Mouse (Mus musculus) hindbrain, embryonic 10.5 days (tissue): Measurements from ENCODE around the gene Ap1g2. TPM values are rescaled to one million over a fixed set of nuclear protein-coding genes. Genes with fewer than 3 reads are reported as not detected.
A peak's percentile ranks its signal among the peaks of the same experiment; 100 is the strongest.

Source experiments
- DNase-seq: peaks from one replicate; pipeline ENCODE4 v3.0.0-alpha.2; 2017; ENCODE audit warnings: low spot score
- H3K27ac ChIP-seq: fragments of 300-500 bp; sonication (generic); 2 replicates; pipeline ENCODE4 v1.5.1; 2016; ENCODE audit warnings: mild to moderate bottlenecking, moderate library complexity
- H3K27me3 ChIP-seq: fragments of 300-500 bp; sonication (generic); 2 replicates; pipeline ENCODE4 v1.6.1; 2016; ENCODE audit warnings: mild to moderate bottlenecking; ENCODE audit not compliant: poor library complexity, insufficient read depth, severe bottlenecking
- H3K36me3 ChIP-seq: fragments of 300-500 bp; sonication (generic); 2 replicates; pipeline ENCODE4 v1.6.1; 2016; ENCODE audit warnings: mild to moderate bottlenecking, moderate library complexity
- H3K4me1 ChIP-seq: fragments of 300-500 bp; sonication (generic); replicated peaks from 2 replicates; pipeline ENCODE4 v1.6.1; 2016; ENCODE audit warnings: mild to moderate bottlenecking
- H3K4me3 ChIP-seq: fragments of 300-500 bp; sonication (generic); 2 replicates; pipeline ENCODE4 v1.5.1; 2016; ENCODE audit warnings: mild to moderate bottlenecking, moderate library complexity
- H3K9me3 ChIP-seq: fragments of 300-500 bp; sonication (generic); 2 replicates; pipeline ENCODE4 v1.6.1; 2016; ENCODE audit warnings: mild to moderate bottlenecking, moderate library complexity
- WGBS: fragments of 180-500 bp; shearing (Covaris S2); methylation state at CpG from one replicate; pipeline ENCODE4 v1.1.7; 2016; 5-methylcytosine and 5-hydroxymethylcytosine counted together
- polyA plus RNA-seq: library from polyadenylated mRNA; unstranded; fragments of >200 nt; fragmentation: Nextera tagmentation; extraction: Ambion mirVana; gene quantifications from 2 replicates; pipeline ENCODE4 v1.2.1, GENCODE M21; 2016

Ap1g2 gene
- polyA plus RNA-seq, 1 experiment from 2014 or later: 14.5 TPM

DNA sequence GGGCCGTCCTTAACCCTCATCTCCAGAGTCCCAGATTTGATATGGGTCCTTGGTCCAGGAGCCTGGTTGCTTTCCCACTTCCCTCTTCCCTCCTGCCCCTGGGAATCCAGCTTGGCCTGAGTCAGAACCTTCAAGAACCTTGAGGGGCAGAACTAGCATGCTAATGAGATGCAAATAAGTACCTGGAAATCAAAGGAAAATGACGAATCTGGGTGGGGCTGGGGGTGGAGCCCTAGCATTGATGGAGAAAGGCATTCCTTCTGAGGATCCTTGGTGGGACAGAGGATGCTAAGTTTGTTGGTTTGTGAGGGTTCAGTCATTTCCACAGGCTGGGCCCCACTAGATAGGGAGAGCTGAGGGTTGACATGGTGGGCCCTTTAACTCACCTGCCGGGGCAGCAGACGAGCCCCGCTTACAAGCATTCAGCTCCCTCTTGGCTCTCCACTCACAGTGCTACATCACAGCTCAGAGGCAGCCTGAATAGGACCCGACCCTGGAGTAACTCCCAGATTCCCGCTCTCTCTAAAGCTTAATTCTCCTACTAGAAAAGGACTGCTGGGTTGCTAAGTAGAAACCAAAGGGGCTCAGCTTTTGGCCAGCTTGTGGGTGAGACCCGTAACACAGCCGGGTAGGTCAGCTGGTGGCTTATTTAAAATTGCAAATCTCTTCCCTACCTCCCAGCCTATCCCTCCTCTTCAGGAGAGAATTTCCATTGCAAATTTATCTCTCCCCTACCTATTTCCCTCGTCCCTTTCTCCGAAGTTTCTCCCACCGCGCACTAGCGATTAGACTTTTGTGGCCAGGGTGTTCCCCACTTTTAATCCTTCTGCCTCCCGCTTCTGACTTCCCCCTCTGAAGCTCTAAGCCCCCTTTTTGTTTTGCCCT lies 28.7 kb downstream of the Ap1g2 start:
- H3K4me3 ChIP-seq: peak overlapping the region; percentile 38; the same call in 1 of the 2 replicates
- H3K4me1 ChIP-seq: peaks cover 39% of the 10 kb centered on the region
- H3K27ac ChIP-seq: no peak overlapping the region
- H3K36me3 ChIP-seq: peaks cover 25% of the 10 kb centered on the region
- no peak for DNase-seq
- no peaks in the 10 kb centered on the region for H3K9me3 ChIP-seq
- peaks cover 34% of the 10 kb centered on the region for H3K27me3 ChIP-seq
- WGBS: 13% methylated on average over 15 of the region's 15 CpGs

DNA sequence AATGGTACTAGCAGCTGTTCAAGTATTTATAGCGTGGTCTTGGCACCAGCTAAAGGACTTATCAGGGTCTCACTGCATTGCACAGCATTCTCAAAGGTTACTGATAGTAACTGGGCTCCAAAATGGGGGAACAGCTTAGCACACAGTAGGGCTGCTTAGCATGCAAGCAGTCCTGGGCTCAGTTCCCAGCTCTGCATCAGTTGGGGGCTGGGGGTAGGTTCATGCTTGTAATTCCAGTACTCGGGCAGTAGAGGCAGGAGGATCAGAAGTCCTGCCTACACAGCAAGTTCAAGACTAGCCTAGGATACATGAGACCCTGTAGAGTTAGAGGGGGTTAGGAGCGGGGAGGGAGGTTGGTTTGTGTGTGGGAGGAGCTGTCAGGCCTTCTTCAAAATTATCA lies 29.4 kb downstream of the Ap1g2 start:
- 61% methylated on average over 3 of the region's 3 CpGs for WGBS
- Histone ChIP-seq H3K4me3 (no peak overlapping the region), H3K27ac (no peak overlapping the region), H3K36me3 (peaks cover 32% of the 10 kb centered on the region), H3K4me1 (peaks cover 46% of the 10 kb centered on the region), H3K9me3 (no peaks in the 10 kb centered on the region), H3K27me3 (peaks cover 42% of the 10 kb centered on the region)
- DNase-seq: no peak

- WGBS: 66% methylated on average over 6 of the region's 6 CpGs
- H3K4me1 ChIP-seq: peaks cover 52% of the 10 kb centered on the region
- H3K27me3 ChIP-seq: peaks cover 49% of the 10 kb centered on the region
Measured at GRCm38 (mm10) chr14:55076224-55076623, 30.2 kb downstream of the Ap1g2 start.

DNA sequence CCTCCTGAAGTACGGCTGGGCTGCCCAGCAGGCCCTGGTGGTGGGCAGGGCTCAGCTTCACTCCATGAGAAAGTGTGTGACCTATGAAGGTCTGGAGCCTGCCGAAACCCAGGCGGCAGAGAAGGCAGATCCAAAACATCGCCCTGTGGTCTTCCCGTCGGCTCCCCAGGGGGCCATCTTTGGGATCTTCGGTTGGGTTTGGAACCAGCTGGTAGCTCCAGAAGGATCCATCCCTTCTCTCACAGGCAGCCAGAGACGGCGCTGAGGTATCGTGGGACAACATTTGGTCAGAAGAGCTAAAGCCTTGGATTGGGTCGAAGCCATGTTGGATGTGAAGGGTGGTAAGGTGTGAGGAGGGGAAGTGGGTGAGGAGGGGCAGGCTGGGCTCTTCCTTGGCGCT lies 32.0 kb downstream of the Ap1g2 start:
- no peak overlapping the region for H3K27ac ChIP-seq
- no peak for DNase-seq
- WGBS: 93% methylated on average over 12 of the region's 12 CpGs
- no peak overlapping the region for H3K4me3 ChIP-seq
- no peaks in the 10 kb centered on the region for H3K9me3 ChIP-seq
- H3K4me1 ChIP-seq: peaks cover 50% of the 10 kb centered on the region
- H3K27me3 ChIP-seq: peaks cover 57% of the 10 kb centered on the region
- peaks cover 57% of the 10 kb centered on the region for H3K36me3 ChIP-seq

More at GRCm38 (mm10) chr14:55076224-55076623, 30.2 kb downstream of the Ap1g2 start:
- Histone ChIP-seq H3K36me3 (peaks cover 40% of the 10 kb centered on the region), H3K9me3 (no peaks in the 10 kb centered on the region), H3K27ac (no peak overlapping the region), H3K4me3 (no peak overlapping the region)
- DNase-seq: no peak

GRCm38 (mm10) chr14:55071756-55072155 lies 34.6 kb downstream of the Ap1g2 start:
- peaks cover 24% of the 10 kb centered on the region for H3K4me1 ChIP-seq
- no peaks in the 10 kb centered on the region for H3K9me3 ChIP-seq
- H3K27ac ChIP-seq: 0 out of 2 replicates have a peak overlapping the region, but pooled peaks have one; percentile 19
- peak overlapping the region; percentile 13 for H3K4me3 ChIP-seq
- H3K27me3 ChIP-seq: peaks cover 33% of the 10 kb centered on the region
- DNase-seq: no peak
- WGBS: 27% methylated on average over 19 of the region's 19 CpGs
- H3K36me3 ChIP-seq: peaks cover 84% of the 10 kb centered on the region

DNA sequence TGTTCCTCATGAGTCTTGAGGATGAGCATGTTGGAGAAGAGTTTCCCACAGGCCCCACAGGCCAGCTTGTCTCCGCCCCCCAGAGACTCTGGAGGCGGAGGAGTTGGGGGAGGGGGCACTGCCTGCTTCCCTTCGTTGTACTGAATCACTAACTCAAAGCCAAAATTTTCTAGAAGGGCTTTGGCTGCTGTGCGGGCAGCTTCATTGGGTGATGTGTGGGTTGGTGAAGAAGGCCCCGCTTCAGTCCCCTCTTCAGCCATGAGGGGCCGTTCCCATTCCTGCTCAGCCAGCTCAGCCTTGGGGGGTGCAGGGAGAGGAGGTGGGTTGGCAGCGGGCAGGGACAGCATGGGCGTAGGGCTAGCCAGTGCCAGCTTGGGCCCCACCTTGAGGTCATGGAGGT lies 40.4 kb downstream of the Ap1g2 start:
- no peak for DNase-seq
- WGBS: 91% methylated on average over 8 of the region's 8 CpGs
- H3K27me3 ChIP-seq: peaks cover 32% of the 10 kb centered on the region
- peaks cover 80% of the 10 kb centered on the region for H3K36me3 ChIP-seq
- H3K9me3 ChIP-seq: no peaks in the 10 kb centered on the region
- H3K27ac ChIP-seq: no peak overlapping the region
- H3K4me3 ChIP-seq: no peak overlapping the region
- peaks cover 32% of the 10 kb centered on the region for H3K4me1 ChIP-seq

- H3K9me3 ChIP-seq: no peaks in the 10 kb centered on the region
- no peak overlapping the region for H3K27ac ChIP-seq
- WGBS: 90% methylated on average over 13 of the region's 13 CpGs
- no peak for DNase-seq
- peaks cover 30% of the 10 kb centered on the region for H3K27me3 ChIP-seq
- no peak overlapping the region for H3K4me3 ChIP-seq
- peaks cover 33% of the 10 kb centered on the region for H3K4me1 ChIP-seq
- peaks cover 74% of the 10 kb centered on the region for H3K36me3 ChIP-seq
Measured at GRCm38 (mm10) chr14:55065391-55065790, 41.0 kb downstream of the Ap1g2 start.

GRCm38 (mm10) chr14:55064481-55065370 lies 41.7 kb downstream of the Ap1g2 start:
- WGBS: 75% methylated on average over 35 of the region's 35 CpGs
- no peak for DNase-seq

GRCm38 (mm10) chr14:55063581-55064381 lies 42.6 kb downstream of the Ap1g2 start:
- H3K9me3 ChIP-seq: no peaks in the 10 kb centered on the region
- H3K27me3 ChIP-seq: peaks cover 26% of the 10 kb centered on the region
- no peak overlapping the region for H3K27ac ChIP-seq
- no peak for DNase-seq
- peaks cover 38% of the 10 kb centered on the region for H3K4me1 ChIP-seq
- 88% methylated on average over 22 of the region's 22 CpGs for WGBS
- H3K4me3 ChIP-seq: no peak overlapping the region
- peaks cover 58% of the 10 kb centered on the region for H3K36me3 ChIP-seq

More at GRCm38 (mm10) chr14:55064481-55065370, 41.7 kb downstream of the Ap1g2 start:
- Histone ChIP-seq H3K36me3 (peaks cover 67% of the 10 kb centered on the region), H3K27ac (no peak overlapping the region), H3K9me3 (no peaks in the 10 kb centered on the region), H3K4me3 (no peak overlapping the region), H3K4me1 (peaks cover 37% of the 10 kb centered on the region), H3K27me3 (peaks cover 26% of the 10 kb centered on the region)

GRCm38 (mm10) chr14:55063117-55063516 lies 43.3 kb downstream of the Ap1g2 start:
- DNase-seq: no peak
- peaks cover 52% of the 10 kb centered on the region for H3K36me3 ChIP-seq
- no peak overlapping the region for H3K4me3 ChIP-seq
- H3K27me3 ChIP-seq: peaks cover 26% of the 10 kb centered on the region
- H3K4me1 ChIP-seq: peaks cover 38% of the 10 kb centered on the region
- H3K27ac ChIP-seq: 0 out of 2 replicates have a peak overlapping the region, but pooled peaks have one; percentile 13
- WGBS: 90% methylated on average over 5 of the region's 5 CpGs
- no peaks in the 10 kb centered on the region for H3K9me3 ChIP-seq

GRCm38 (mm10) chr14:55062626-55063025 lies 43.8 kb downstream of the Ap1g2 start:
- H3K27ac ChIP-seq: 0 out of 2 replicates have a peak overlapping the region, but pooled peaks have one; percentile 13
- peaks cover 38% of the 10 kb centered on the region for H3K4me1 ChIP-seq
- peaks cover 26% of the 10 kb centered on the region for H3K27me3 ChIP-seq
- DNase-seq: peak; percentile 34
- WGBS: 25% methylated on average over 17 of the region's 17 CpGs
- peak overlapping the region; percentile 6; the same call in 1 of the 2 replicates for H3K4me3 ChIP-seq
- H3K36me3 ChIP-seq: peaks cover 47% of the 10 kb centered on the region
- no peaks in the 10 kb centered on the region for H3K9me3 ChIP-seq

DNA sequence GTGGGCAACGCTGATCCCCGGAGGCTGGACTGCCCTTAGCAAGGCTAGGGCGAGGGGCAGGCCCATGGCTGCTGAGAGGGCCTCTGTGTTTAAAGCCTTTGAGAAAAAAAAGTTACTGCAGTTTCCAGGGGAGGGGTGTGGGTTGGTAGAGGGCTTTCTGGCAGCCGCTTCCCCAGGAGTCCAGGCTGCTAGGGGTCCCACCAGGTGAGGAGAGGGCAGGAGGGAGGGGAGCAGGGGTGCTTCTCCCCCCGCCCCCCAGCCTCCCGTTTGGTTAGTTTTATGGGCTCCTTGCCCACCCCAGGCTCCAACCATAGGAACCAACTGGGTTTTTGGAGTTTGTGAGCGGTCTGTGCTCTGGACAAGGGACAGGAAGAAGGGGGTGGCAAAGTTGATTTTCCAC lies 44.5 kb downstream of the Ap1g2 start:
- H3K27me3 ChIP-seq: peaks cover 26% of the 10 kb centered on the region
- H3K27ac ChIP-seq: no peak overlapping the region
- peaks cover 38% of the 10 kb centered on the region for H3K4me1 ChIP-seq
- no peak for DNase-seq
- H3K9me3 ChIP-seq: no peaks in the 10 kb centered on the region
- H3K36me3 ChIP-seq: peaks cover 39% of the 10 kb centered on the region
- no peak overlapping the region for H3K4me3 ChIP-seq
- WGBS: 38% methylated on average over 7 of the region's 7 CpGs
